Mouse (Mus musculus): ENCODE data around the gene Lrig1.

DNA sequence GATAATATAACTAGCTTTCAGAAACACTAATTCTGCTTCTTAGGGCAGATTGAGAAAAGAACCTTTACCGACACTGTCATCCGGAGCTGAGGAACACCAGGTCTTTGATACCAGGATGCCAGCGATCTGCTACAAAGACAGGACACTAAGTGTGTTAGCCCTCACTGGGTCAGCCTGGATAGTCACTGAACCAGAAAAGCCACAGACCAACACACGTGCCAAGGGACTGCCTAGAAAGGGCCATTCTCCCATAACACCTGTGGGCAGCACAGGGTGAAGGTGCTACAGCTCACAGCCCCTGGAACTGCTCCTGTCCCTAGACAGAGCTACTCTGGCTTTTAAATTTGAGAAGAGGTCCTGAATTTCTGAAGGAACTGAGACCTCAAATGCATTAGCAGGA is 32.8 kb downstream of the Lrig1 start:
- TF ChIP-seq CTCF (IDR thresholded peaks at IDR 0.05; ENCODE audit: insufficient read depth, low read depth, low read length) (no peak), POLR2A (IDR thresholded peaks at IDR 0.05; ENCODE audit: insufficient read depth, low read depth, low read length) (no peak)
